Mouse (Mus musculus): ENCODE data around the gene Nr3c2.

Gene Nr3c2

DNA sequence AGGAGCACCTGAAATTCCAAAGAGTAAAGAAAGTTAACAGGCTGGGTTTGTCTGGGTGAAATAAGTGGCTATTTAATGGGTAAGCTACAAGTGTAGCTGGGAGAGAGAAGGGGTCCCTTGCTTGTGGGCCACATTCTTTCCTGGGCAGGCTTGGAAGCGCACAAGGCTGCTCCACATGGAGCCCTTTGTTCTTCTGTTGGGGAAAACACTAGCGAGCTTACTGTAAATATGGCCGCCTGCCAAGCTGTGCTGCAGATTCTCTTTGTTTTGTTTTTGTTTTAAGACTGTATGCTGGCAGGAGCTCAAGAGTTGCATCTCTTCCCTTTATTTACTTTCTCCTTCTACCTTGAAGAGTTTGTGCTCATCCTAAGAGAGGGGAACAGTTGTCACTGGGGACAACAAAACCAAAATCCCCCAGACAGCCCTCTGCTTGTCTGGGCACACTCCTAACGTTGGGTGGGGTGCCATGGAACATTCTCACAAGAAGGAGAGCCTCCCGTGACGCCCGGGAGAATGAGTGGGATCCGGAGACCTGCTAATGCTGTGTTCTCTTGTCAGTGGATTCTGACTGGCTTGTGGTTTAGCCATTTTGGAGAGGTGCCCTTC is 73.8 kb downstream of the Nr3c2 start:
- no peak for DNase-seq

DNA sequence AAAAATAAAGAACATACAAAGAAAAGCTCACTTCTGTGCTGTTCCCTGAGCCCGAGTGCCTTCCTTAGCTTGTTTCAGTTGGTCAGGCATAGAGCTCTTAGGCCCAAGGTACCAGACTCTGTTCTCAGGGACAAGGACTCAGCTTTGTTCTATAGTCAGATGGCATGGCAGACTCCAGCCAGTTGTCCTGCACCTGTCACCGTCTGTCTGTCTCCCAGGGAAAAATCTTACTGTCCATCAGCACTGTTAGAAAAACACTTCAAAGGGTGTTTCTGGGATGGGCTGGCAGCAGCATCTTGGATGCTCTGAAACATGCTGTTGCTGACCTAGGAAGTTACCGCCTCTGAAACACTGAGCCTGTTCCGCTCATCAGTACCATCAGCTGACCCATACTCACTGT is 78.7 kb downstream of the Nr3c2 start:
- no peak for DNase-seq

DNA sequence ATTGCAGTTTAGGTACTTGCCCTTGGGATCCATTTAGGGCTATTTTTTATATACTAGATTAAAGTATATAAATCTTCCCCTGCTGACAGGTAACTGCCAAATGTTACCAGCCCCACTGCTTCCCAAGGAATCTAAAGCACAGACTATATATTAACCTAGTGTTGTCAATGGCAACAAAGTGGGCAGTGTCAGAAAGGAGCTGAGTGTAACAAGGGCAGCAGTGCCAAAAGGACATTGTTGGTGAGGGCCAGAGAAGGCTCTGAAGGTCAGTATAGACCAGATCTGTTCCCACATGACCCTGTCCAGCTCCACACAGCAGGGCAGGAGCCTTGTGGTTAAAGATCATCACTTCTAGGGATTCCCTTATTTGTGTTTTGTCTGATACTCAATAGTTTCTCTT is 84.8 kb downstream of the Nr3c2 start:
- DNase-seq = no peak

DNA sequence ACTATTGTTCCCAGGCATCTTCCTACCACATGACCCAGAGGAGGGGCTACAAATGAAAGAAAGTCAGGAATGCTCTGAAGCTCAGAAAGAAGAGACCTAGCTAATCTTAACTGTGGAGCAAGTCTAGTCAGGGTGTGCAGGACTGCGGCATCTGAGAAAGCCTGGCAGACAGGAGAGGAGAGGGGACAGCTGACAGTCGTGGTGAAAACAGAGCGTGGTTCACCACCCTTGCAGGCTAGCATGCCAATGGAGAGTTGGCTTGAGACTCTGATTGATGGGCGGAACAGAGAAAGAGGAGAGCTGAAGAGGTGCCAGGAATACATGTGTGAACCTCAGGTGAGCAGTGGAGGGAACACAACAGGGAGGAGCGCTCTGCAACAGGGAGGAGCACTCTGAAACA is 85.6 kb downstream of the Nr3c2 start:
- no peak for DNase-seq

DNA sequence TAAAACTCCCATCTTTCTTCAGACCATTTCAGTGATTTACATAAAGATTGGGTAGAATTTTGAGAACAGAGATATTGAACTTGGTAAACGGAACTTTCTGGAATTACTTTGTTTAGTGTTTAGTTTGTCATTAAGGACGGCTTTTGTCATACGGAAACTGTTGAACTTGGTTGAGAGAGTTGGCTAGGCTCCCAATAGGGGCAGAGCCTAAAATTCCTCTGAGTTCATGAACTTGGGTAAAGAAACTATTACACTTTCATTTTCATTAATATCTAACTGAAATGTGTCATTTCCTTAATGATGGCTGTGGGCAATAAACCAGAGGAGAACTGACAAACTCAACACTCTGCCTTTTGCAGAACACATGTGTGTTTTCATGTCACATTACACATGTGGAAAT is 88.6 kb downstream of the Nr3c2 start:
- no peak for DNase-seq

DNA sequence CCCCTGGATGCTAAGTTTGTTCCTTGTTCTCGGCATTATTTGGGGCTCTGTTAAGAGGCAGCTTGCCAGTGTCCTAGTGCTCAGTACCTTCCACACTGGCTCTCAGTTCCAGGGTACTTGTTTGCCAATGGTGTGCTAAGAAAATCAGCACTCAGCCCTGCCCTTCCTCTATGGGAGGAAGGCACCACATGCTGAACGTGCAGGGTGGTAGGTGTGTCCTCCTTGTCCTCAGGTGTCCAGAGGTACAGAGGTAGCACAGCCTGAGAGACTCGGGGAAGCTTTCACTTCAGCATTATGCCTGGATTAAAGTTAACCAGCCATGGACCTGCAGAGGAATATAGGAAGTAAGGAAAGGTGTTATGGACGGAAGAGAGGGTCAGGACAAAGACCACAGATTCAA is 99.0 kb downstream of the Nr3c2 start:
- no peak for DNase-seq

DNA sequence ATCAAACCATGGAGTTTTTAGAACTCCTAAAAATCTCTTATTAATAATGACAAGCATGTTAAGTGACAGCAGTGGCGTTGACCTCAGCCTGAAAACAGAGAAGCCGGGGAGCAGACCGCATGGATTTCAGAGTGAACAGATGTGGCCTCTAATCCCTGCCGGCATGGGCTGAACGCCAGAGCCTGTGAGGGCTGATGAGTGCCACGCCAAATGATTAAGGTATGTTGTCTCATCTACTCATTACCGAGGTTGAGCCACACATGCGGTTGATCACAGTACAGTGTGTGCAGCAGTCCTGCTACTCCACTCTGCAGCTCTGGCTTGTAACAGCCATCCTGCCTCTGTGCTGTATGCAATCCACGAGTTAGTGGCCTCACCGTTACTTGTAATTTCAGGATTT is 110.2 kb downstream of the Nr3c2 start:
- no peak for DNase-seq

DNA sequence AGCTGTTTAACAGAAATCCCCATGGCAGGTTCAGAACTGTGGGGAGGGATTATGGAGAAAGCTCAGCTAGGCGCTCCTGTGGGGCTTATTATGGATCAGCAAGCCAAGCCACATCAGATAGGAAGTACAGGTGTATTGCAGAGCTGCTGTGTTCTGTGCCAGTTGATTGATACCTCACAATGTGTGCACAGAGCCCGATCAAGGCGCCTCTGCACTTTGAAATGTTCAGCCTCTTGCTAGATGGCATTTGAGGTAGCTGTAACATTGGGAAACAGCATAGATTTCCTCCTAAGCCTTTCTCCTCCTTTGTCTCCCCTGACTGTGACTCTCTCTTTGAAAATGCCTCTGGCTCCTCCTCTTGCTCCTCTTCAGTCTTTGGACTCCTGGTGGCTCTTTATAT is 112.7 kb downstream of the Nr3c2 start:
- no peak for DNase-seq

DNA sequence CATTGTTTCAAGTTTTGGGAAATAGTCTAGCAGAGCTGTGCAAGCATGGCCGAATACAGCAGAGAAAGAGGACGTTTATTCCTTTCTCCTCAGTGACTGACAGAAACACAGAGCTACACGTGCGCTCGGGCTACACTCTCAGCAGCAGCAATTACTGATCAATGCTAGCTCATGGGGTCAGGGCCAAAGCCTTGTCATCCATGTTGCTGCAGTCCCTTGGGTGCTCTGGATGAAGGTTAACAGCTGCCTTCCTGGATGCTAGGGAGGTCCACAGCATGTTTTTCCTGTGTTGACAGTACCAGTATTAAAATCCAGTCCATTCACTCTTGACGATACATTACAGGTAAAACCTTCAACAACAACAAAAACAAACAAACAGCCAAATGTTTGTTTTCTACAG is 113.4 kb downstream of the Nr3c2 start:
- no peak for DNase-seq

DNA sequence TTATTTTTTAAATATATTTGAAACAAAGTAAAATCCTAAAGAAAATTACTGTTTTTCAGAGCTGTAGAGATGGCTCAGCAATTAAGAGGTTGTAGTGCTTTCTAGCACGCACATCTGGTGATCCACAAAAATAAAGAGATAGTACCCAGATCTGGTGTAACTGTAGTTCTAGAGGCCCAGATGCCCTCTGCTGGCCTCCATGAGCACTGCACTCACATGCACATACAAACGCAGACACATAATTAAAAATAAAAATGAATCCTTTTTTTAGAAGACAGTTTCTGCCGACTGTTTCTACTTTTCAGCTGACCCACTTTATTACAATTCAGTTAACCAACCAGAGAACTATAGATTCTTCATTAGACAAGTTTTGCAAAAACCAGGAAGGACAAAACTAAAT is 117.5 kb downstream of the Nr3c2 start:
- no peak for DNase-seq

DNA sequence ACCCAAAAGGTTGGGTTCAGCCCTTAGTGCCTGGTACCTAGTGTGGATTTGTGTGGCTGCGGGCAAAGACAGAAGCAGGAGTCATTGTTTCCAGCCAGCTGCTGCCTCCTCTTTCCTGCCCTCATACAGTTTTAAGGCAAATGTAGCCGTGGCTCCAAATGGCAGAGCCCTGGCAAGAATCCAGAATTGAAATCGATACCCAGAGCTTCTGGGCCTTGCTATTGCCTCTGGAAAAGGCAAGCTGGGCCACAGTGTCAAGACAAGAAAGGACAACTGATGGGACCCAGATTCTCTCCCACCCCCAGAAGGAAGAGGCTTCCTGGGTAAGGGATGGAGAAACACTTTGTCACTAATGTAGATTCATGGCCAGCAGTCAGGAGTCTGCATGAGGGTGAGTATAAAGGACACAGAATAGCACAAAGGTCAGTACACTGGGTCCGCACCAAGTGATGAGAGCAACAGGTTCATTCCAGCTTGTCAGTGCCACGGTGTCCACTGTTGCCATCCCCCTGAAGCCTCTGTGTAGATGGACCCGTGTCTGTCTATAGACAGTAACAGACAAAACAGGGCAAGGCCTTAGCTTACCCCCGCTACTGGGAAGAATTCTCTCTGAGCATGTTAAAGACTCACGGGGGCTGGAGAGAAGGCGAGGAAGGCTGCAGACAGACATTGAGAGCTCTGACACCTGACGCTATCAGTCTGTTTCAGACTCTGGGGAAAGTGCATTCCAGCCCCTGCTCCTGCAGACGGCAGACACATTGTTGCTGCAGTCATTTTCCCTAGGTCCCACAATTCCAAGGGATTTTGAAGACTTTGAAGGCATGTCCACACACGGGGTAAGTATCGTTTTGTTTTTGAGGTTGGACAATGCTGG is 124.8 kb downstream of the Nr3c2 start:
- no peak for DNase-seq

DNA sequence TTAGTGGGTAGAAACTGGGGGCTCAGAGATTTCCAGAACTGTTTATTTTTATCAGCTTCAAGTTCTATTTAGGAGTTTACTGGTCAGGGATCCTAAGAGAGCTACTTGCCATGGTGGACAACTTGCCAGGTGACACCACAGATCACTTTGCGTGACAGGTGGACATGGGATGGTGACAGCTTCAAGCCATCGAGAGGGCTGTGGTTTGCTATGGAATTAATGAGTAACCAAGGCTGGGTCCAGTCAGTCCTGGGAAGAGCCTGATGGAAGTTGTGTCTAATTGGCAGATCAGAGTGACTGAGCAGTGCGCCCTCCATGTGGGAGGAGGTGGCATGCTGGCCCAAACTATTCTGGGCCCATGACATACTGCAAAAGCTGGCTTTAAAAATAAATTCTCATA is 132.0 kb downstream of the Nr3c2 start:
- DNase-seq = no peak

DNA sequence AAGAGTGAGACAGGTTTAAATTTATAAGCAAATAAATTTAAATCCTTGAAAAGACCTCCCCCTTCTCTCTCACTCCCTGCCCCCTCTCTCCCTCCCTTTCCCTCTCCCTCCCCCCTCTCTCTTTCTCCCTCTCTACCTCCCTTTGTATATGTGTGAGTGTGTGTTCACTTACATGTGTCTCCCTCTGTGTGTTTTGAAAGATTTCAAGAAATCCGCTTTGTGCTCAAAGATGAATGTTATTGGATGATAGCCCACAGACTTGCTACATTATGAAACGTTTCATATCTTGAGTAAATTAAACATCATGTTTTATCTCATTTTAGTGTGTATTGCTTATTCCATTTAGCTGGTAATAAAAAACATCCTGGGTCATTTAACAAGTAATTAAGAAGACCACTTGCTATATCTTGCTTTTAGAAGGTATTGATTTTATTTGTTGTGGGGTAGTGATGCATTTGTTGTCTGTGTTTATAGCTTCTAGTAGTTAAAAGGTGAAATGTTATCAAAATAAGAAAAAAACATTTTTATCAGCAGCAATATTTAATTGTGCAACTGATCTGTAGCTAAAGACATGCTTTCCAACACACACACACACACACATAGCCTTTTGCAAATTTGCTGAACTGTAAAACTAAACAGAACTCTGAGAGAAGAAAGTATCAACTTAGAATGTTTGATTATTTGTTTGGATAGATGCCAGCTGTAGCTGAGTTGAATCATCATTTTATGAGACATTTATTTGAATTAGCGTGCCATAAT is 134.6 kb downstream of the Nr3c2 start:
- DNase-seq = no peak

DNA sequence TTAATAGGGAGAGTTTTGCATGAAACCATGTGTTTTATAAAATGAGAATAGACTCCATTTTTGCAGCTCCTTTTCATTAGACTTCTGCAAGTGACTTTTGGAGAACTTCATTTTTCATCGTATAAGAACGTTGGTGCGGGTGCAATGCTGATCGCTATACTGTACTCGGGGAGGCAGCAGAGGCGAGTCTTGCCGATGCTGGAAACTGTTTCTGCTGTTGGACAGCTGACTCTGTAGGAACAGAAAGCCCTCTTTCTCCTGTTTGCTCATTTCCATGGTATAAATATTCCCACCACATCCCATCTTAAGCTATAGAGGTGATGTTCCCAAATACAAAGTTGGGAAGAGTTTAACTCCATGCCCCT is 135.2 kb downstream of the Nr3c2 start:
- DNase-seq = no peak

DNA sequence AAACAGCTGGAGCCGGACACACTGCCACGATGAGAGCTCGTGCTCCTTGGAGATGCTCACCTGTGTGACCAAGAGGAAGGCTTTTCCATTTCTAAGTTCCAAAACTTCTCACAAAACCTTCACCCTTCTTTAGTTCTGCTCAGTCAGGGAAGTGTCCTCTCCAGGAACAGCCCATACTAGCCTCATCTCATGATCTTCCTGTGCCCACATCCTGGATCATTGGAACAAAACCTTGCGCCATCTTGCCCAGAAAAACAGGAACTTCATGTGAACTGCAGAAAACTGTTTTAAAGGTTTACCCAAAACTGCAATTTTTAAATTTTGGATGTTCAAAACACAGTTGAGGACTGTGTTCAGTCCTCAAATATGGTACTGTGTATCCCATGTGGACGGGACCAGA is 142.0 kb downstream of the Nr3c2 start:
- no peak for DNase-seq

DNA sequence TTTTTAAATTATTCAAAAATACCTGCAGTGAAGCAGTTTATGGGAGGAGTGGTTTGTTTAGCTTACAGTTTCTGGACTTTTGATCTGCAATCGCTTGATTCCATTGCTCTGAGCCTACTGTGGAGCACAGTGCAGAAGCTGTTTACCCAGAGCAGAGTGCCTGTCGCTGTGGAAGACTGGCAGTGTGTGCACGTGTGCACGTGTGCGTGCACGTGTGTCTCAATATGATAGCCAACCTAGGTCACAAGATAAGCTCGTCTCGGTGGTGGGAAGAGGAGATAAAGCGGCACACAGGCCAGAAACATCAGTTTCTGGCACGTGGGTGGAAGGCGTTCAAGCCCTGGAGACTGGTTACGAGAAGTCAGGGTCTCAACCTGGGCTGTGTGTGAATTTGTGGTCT is 145.6 kb downstream of the Nr3c2 start:
- no peak for DNase-seq

DNA sequence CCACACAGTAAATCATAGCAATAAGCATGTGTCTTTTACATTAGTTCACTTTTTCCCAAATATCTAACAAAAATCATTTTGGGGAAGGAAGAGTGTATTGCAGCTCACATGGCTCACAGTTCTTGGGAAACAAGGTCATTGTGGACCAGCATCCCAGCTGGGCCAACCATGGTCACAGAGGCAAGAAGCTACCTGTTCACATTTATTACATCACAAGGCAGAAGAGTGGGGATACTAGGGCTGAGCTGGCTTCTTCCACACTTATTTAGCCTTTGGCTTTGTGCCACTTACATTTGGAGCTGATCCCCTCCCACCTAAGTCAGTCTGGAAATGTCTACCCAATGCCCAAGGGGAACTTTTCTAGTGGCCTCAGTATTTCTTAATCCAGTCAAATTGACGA is 146.5 kb downstream of the Nr3c2 start:
- DNase-seq = no peak

DNA sequence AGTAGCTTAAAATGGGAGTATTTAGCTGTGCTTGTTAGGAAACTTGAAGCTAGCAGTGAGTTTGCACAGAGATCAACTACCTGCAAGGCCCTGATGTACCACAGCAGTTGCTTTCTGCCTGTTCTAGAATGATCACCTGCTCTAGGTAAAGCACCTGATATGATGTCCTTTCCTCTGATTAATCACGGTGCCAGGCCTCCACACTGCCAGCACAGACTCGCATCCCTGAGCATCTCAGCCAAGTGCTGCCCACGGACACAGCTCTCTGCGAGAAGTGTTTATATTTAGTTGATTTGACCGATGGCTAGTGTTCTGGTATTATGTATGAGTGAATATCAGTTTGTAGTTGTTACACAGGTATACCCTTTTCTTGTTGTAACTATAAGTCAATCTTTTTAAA is 147.0 kb downstream of the Nr3c2 start:
- no peak for DNase-seq

DNA sequence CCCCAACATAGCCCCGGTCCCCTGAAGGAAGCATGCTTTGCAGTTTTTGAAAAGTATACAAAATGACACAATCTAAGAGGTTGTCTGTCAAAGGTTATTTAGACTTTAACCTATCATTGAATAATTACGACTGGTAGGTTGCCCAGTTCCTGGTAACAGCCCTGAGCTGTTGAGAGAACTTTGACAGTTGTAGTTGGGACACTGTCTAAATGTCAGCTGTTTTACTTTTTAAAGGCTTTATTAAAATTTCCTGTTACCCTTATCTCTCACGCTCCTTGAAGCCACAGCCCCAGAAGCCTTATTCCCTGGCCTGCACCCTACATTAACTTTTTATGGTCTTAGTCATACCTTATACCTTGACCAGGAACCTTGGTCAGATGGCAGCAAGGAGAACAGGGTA is 147.5 kb downstream of the Nr3c2 start:
- no peak for DNase-seq

DNA sequence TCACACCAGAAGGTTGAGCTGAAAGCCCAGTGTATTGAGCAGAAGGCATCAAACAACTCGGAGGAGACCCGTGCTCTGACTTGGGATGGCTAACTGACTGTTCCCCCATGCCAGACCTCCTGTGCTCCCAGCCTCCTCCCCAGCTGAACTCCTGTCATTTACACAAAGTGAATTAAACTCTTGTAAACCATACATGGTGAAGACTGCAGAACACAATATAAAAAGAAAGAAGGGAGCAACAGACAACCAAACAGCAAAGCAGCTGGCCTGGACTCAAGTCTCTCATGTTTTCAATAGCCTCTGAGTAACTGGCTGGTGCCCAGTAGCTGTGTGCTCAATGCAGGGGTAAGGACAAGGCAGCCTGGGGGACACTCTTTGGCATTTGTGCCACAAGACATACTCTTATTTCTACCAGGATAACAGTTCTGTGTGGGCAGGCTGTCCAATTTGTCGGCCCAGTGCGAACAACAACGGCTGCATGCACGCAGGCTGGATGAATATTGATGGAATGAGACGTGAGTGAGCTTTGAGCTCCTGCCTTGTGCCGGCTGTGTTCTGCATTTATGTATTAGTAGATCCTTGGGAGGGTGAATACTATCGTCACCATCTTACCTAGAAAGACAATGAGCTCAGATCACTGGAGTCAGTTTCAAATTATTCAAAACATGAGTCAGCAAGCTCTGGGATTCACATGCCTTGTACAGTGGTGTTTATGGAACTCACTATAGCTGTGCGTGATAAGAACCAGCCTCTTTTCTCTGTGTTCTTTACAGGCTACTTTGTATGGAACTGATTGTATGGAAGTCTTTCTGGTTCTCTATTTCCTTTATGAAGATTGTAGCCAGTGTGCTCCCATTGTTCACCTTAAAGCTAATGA is 152.4 kb downstream of the Nr3c2 start:
- no peak for DNase-seq

DNA sequence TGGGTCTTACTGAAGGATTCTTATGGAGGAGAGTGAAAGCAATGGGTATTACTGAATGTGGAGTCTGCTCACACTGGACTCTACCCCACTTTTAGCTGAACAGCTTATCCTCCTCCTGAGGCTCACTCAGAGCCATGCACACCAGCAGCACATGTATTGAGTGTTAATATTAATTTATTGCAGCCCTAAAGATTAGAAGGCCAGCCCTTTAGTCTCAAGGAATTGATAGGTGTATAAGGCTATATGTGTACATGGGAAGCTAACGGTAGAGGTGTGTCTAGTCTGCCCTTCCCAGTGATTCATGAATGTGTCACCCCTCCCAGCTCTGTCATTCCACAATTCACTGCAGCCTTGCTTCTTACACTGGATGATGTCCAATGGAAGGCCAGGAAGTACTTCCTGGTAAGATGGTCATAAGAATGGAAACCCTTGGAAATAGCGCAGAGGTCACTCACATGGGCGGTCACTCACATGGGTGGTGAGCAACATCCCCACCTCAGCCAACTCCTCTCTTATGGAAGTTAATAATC is 156.3 kb downstream of the Nr3c2 start:
- DNase-seq = no peak

DNA sequence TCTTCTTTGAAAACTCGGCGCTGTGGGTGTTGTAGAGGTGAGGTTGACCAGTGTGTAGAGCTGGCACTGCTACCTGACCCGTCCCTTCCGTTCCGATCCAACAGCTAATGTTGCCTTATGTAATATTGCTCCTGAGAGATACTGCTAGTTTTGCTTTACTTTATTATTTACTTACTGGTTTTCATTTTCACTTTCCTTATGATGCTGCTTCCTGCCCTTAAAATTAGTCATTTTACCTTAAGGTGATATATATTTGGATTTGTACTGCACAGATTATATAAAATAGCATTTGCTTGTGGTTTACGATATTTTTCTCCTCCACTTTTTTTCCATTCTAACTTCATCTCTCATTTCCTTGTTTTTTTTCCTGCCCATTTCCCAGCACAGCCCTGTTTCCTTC is 157.6 kb downstream of the Nr3c2 start:
- DNase-seq = no peak

DNA sequence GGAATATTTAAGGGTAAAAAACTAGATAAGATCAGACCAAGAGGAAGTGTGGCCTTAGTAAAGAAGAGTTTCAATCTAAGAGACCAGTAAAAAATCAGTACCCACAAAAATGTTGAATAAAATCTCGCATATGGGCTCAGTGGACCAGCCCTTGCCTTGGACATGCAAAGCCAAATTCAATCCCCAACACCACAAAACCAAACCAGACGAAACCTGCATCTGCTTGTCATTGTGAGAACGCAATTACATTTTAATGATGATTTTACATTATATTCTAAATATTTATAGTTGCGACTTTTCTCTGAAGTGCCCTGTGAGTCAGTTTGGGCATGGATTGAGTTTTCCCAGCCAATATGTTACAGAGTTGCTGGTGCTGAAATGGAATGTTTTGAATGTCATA is 183.4 kb downstream of the Nr3c2 start:
- no peak for DNase-seq

Measured in B cell, adult 2 months (primary cell).